Mouse (Mus musculus): ENCODE measurements around the gene Nbea.
"Not testable (repeated sequence)": the region's sequence is repeated elsewhere in the genome, so short reads cannot be mapped to it uniquely, and the experiment has no call there.

The Nbea gene

DNA sequence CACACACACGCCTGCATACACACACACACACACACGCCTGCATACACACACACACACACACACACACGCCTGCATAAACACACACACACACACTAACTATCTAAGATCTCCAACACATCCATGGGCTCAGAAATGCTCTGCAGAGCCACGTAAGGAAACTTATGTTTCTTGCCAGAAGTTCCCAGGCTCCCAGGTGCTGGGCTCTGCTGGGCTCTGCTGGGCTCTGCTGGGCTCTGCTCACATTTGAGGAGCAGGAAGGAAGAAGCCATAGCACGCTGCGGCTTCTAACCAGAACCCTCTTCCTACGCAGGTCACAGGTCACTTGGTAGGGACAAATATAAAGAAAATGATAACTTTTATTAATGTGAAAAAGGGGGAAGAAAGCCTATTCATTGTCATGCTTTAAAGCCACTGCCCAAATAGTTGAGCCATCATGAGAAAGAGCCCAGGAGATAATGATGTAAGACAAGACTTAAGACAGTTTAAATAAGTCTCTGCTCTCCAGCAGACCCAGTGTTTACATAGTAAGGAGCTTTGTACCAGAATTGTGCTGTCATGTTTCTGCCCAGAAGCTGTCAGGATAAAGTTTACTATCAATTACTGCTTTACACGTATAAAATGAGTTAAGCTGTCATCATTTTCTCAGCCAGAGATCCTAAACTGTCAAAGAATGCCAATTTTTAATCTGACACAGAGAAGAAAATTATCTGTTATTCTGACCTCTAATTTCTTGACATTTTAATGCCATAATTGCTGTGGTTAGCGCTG, 521.6 kb downstream of the Nbea start:
- DNase-seq (ENCODE audit: low spot score) = no peak

DNA sequence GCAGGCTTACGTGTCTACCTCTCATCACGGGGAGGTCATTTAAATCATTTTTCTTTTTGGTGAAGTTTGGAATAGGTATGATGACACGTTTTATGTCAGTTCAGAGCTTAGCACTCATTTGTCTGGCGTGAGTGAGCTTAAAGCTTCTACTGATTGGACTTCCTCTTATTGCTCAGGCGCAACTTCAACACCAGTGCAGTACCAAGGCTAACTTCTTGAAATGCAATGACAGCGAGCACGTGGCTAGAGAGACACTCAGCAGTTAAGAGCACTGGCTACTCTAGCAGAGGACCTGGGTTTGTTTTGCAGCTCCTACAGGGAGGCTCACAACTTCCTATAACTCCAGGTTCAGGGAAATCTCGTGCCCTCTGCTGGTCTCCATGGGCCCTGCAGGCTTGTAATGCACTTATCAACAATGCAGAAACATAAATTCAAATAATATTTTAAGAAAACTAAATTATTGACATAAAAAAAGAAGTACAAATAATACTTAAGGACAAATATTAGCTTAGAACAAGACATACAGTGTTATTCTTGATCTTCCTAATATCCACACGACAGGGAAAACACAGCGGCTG, 523.2 kb downstream of the Nbea start:
- no peak for DNase-seq (ENCODE audit: low spot score)

- no peak for DNase-seq (ENCODE audit: low spot score)
Observed at GRCm38 (mm10) chr3:55659558-55660215, 523.8 kb downstream of the Nbea start.

GRCm38 (mm10) chr3:55652321-55652720, 531.2 kb downstream of the Nbea start:
- DNase-seq (ENCODE audit: low spot score) = no peak

- no peak for DNase-seq (ENCODE audit: low spot score)
Observed at GRCm38 (mm10) chr3:55651877-55652276, 531.6 kb downstream of the Nbea start.

DNA sequence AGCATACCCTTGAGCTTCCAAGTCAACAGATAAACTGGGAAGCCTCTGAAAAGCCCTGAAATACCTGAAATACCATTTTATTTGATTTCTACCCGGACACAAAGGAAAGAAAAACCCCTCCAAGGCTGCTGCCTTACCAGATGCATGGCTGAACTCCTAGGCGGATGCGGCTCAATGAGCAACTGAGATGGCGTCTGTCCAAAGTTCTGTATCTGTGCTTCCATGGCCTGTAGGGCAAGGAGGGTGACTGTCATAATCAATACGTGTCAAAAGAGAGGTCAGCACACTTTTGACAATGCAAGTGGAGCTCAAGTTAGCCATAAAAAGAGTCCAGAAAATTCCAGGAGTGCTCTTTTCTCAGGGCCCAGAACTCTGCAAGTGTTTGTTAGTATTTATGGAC, 534.0 kb downstream of the Nbea start:
- DNase-seq (ENCODE audit: low spot score) = no peak

- DNase-seq (ENCODE audit: low spot score) = no peak
Observed at GRCm38 (mm10) chr3:55648299-55648698, 535.2 kb downstream of the Nbea start.

DNA sequence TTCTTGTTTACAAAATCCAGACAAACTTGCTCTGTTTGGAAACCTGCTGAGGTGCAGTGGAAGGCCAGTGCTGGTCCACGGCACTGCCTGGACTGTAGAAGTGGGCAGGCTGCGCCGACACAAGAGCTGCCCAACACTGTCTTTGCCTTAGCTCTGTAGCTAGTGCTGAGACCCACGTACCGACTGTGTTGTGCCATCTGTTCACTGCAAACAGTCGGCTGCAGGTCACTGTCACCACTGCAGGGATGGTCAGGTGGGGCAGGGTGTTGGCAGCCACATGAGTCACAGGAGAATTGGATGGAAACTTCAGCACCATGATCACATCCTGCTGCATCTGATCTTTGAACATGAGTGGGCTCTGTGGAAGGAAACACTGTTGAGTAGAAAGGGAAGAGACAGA, 536.3 kb downstream of the Nbea start:
- DNase-seq (ENCODE audit: low spot score) = no peak

- DNase-seq (ENCODE audit: low spot score) = no peak
Observed at GRCm38 (mm10) chr3:55646437-55646836, 537.1 kb downstream of the Nbea start.

GRCm38 (mm10) chr3:55644035-55644618, 539.4 kb downstream of the Nbea start:
- DNase-seq (ENCODE audit: low spot score) = no peak

DNA sequence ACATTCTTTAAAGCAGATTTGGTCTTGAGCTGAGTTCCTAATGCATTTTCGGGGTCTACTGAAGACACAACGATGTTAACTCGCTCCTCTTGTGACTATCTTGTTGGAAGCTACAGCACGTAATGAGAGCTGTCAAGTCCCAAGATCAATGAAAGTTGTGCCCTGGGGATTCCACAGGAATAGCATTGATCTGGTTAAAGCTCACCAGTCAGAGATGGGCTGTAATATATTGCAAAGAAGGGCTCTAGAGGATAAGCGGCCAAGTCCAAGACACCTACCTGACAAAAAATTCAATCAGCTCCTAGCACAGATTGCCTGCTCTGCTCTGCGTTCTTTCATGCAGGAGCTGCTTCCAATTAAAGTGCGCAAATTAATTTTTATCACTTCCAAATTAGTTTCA, 545.8 kb downstream of the Nbea start:
- DNase-seq (ENCODE audit: low spot score) = no peak

DNA sequence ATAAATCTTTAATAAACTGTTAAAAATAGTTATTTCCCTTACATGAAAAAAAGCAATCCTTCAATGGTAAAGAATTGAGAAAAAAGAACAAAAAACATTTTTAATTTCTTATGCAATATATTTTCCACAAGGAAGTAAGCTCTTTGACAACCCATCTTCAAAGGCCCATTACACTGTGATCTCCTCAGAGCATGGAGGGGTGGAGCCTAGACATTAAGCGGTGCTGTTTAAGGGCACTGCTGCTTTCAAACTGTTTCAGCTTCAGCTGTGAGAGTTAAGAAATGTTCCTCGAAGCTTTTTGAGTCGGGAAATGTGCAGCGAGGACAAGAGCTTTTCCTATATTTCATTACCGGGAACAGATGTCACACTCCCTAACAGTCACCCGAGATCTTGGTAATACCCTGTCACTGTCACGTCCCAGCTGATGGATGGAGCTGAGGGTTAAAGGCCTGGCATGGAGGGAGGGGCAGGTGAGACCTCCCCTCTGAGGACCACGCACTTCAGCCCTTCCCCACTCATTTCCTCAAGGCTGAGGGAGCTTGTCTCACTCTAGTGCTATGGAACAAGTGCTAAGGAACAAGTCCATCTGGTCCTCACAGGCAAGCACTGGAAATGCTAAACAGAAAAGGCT, 547.8 kb downstream of the Nbea start:
- DNase-seq (ENCODE audit: low spot score) = no peak

DNA sequence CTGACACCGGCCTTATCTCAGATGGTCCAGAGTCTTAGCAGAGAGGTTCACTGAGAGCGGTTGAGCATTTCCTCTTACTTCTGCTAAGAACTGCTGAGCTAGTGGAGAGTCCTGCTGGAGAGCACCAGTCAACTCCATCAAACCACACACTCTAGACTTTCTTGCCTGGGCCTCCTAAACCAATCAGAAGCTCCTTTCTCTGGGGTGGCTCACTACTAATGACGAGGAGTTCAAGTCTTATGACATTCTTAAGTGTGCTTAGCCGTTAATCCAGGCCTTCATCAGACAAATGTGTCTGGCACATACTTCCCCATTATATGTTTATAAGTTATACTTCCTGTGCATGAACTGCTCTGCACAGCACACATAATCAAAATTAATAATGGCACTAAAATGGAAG, 556.4 kb downstream of the Nbea start:
- no peak for DNase-seq (ENCODE audit: low spot score)

GRCm38 (mm10) chr3:55621958-55622357, 561.5 kb downstream of the Nbea start:
- DNase-seq (ENCODE audit: low spot score) = not testable (repeated sequence)

DNA sequence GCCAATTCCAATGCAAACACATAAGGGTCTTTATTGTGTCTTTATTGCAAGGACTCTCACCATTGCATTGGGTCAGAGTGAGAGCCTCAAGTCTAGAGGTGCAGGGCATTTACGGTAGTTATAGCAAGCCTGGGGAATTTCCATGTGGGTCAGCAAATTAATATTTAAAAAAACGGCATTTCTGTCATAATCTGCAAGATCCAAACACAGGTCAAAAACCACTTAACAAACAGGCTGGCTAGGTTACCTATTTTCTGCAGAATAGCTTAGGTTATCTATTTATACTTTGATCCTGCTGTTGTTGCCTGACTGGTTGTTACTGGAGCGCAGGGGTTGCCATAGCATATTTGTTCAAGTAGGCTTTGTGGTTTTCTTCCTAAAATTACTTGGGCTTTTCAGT, 565.1 kb downstream of the Nbea start:
- no peak for DNase-seq (ENCODE audit: low spot score)

DNA sequence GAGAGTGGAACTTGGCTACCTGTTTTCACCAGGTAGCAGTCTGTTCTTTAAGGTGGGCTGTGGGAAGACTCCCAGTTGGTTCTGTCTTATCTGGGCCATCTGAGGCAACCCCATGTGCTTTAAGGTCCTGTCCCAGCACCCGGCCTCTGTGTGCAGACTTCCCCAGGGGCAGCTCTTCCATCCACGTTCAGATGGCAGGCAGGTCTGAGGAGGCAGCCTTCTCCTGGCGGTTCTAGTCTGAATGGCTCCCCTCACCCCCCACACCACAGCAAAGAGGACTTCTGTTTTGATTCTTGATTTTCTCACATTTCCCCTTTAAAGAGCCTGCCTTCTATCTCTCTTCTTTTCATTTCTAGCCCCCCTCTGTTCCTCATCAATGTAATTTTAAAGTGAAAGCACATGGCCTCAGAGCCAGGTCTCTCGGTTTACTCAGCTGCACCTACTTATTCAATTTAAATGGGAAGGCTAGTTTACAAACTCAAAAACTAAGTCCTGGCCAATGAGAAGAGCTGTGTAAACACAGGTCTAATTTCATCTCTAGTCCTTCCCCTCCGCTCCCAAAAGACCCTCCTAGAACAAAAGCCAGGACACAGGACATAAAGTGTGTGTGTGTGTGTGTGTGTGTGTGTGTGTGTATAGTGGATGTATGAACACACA, 570.9 kb downstream of the Nbea start:
- no peak for DNase-seq (ENCODE audit: low spot score)

- no peak for DNase-seq (ENCODE audit: low spot score)
Observed at GRCm38 (mm10) chr3:55612023-55612422, 571.5 kb downstream of the Nbea start.

GRCm38 (mm10) chr3:55610191-55610590, 573.3 kb downstream of the Nbea start:
- no peak for DNase-seq (ENCODE audit: low spot score)

- DNase-seq (ENCODE audit: low spot score) = no peak
Observed at GRCm38 (mm10) chr3:55600286-55600685, 583.2 kb downstream of the Nbea start.

DNA sequence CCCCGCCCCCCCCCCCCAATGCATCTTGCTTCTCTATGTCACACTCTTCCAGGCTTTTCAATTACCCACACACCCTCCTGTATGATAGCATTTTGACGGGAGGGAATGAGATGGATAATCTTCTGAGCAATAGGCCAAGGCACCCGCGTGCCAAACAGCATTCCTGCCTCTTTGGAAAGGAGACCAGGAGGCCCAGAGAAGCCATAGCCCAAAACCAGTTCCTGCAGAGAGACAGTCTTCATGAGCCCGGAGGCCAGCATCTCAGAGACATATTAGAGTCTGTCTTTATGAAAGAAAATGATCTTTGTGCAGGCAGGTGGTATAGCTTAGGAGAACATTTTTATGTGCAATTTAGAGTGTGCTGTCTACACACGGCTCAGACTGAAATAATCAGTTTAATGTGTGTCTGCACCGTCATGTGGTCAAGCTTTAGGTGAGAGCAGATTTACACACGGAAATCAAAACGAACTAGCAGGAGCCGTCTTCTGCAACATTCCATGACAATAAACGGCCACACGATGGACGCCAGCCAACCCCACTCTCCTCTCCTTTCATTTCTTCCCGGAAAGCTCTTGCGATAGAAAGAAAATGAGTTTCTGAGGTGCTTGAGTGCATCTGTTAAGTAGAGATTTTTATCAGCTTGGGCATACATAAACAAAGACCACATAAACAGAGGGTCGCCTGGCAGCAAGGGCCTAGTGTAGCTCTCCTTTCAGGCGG, 584.0 kb downstream of the Nbea start:
- no peak for DNase-seq (ENCODE audit: low spot score)

- no peak for DNase-seq (ENCODE audit: low spot score)
Observed at GRCm38 (mm10) chr3:55598681-55599080, 584.8 kb downstream of the Nbea start.

Data from layer of hippocampus, adult 9-10 months (tissue).